Mouse (Mus musculus) megakaryocyte progenitor cell, adult 5-6 weeks (primary cell): ENCODE results near the gene Pfkm. TPM values are rescaled to one million over a fixed set of nuclear protein-coding genes. Genes with fewer than 3 reads are reported as not detected.
A peak's percentile ranks its signal among the peaks of the same experiment; 100 is the strongest.

ENCODE experiments used
- ATAC-seq: replicated peaks from 2 replicates; pipeline ENCODE4 v1.8.0; 2016; ENCODE audit warnings: mild to moderate bottlenecking, moderate TSS enrichment, inconsistent platforms; ENCODE audit not compliant: poor library complexity
- total RNA-seq, 2 experiments: library from RNA; stranded (forward) in 1 of 2; stranded (reverse) in 1 of 2; fragments of 157-497, 149-512 nt in 1 of 2; fragments of 200-1000 nt in 1 of 2; gene quantifications; 2 replicates each; pipeline versions ENCODE4 v1.2.3 to v1.2.4; 2015 to 2017

Pfkm gene
- total RNA-seq, 2 experiments from 2014 or later = 5.9 to 14.1 TPM

DNA sequence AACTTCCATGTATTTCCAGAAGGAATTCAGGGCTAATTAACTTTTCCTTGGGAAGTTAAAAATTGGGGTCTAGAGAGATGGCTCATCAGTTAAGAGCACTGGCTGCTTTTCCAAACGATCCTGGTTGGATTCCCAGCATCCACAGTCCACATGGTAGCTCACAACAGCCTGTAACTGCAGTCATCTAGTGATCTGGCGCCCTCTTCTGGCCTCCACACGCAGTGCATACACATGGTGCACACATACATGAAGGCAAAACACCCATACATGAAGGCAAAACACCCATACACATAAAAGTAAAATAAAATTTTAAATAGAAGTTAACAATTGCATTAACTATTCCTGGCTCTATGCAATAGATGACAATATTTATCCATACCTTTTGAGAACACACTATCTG is 4.6 kb downstream of the Pfkm start:
- no peak for ATAC-seq

DNA sequence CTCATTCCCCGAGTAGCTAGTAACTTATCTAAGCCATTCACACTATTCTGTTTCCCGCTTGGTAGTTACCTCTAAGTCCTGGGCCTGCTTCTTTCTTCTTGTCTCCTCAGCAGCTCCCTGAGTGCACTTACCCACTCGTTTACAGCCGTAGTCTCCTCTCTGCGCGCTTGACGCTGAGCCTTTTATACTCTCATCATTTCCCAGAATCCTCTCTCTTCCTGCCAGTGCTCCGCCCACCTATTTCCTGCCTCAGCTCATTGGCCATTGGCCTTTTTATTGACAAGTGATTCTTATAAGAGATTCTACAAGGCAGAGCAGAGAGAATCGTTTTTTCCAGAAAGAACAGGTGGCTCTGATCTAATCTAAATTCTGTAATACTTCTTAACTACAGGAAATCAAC is 6.1 kb downstream of the Pfkm start:
- ATAC-seq = no peak

DNA sequence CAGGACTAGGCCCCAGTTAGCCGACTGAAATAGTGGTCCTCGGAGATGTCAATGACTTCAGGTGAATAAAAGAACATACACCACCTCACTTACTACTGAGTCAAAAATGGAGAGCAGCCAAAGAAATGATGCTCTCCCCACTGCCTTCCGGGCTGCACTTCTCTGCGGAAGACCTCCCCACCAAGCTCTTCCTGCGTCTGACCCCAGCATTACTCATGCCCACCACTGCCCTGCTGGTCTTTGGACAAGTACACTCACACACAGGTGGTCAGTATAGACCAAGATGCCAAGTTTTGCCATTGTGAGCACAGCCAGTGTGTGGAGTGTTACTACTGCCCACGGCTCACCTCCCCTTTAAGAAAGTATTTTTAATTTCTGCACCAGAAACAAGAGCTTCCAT is 10.0 kb downstream of the Pfkm start:
- ATAC-seq = no peak

DNA sequence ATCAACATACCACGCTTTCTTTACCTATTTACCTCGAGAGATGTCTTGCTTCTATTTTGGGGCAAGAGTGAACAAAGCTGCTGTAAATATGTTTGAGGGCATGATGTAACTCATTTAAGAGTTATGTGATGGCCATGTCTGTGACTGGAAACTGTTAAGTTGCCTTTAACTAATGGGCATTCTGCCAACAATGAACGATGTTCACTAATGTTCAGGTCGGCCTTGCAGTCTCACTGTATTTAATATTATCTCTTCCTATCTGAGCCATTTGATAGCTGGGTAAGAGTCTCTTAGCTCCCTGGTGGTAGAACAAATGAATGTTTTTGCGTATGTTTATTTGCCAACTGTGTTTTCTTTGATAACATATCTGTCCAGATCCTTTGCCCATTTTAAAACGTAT is 14.1 kb downstream of the Pfkm start:
- ATAC-seq = peak; percentile 15

DNA sequence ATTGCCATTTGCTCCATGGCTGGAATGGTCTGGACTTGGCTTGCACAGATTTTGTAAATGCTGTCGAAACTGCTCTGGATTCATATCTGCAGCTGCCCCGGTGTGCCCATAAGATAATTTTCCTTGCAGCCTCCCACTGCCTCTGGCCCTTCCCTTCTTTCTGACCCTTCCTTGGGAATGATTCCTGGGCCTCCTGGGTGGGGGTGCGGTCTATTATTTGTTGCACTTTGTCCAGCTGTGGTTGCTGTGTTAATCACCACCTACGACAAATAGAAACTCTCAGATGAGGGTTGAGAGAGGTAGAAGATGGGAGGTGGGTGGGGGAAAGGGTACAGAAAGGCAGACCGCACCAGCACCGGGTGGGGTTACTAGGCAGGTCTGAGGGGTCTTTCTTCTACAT is 14.8 kb downstream of the Pfkm start:
- no peak for ATAC-seq

DNA sequence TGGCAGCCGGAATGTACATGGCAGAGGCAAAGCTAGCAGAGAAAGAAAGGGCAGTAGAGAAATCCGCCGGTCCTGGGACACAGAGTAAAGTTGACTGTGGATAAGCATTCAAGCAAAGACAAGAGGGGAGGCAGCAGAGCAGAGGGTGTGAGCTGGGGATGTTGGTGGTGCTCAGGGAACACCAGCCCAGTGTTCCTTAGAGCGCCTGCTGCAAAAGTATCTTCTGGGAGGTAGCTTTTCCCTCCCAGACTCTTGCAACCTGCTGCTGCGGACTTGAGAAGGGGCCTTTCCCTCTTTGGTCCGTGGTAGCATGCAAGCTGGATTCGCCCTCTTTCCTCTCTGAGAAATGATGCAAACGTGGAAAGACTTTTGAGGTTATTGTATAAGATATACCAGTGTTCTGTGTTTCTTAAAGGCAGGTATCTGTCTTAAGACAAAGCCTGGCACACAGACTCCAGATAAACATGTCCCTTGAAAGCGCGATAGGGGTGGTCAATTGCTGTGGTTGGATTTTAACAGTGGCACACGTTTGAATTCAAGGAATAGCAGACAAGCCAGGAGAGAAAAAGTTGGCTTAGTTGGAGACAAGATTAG is 15.4 kb downstream of the Pfkm start:
- ATAC-seq = peak; percentile 26

DNA sequence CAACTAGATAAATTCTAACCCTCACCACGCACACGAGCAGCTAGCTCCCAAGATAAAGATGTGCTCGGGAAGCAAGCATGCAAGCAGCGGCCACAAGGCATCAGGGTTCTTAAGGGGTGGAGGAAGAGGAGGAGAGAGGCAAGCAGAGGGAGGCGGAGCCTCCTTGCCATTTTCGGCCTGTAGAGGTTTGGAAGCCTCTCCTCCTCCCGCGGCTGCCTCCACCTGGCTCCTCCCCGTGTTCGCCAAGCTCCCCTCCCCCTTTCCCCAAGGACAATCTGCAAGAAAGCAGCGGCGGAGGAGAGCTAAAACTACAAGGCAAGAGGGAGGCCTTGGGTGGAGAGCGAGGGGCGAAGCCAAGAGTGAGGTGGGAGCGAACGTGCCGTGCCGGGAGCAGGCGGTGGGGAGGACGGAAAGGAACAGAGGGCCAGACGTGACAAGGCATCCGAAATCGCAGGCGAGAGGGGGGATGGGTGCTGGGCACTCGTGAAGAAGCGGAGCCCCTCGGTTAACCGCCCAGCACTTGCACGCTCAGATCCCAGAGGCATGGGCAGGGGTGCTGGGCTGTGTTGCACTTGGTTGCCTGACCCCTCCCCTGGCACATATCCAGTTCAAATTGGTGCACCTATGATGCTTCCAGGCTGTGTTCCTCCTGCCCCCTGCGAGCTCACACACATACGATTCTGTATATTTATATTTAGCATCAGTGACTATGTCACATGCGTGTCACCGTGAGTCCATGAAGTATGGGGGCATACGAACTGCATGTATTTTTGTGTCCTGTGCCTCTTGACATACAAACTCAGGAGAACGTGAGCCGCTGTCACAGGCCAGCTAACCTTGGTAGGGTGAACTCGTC is 16.1 kb downstream of the Pfkm start:
- ATAC-seq = peak; percentile 91

DNA sequence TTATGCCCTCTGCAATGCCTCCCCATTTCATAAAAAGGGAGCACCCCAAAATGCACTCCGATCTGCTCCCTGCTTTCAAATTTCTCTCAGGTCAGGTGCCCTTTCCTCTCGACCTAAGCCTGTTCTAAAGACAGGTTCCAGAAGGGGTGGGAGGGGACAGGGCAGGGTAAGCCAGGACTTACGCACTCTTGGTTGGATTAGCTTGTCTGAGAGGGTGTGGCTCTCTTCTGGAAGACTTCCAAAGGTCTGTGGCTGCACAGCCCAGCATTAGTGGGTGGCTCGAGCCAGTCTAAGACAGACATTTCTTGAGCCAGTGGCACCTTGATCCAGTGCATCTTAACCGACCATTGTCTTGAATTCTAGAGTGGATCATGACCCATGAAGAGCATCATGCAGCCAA is 19.4 kb downstream of the Pfkm start:
- ATAC-seq = peak; percentile 54

DNA sequence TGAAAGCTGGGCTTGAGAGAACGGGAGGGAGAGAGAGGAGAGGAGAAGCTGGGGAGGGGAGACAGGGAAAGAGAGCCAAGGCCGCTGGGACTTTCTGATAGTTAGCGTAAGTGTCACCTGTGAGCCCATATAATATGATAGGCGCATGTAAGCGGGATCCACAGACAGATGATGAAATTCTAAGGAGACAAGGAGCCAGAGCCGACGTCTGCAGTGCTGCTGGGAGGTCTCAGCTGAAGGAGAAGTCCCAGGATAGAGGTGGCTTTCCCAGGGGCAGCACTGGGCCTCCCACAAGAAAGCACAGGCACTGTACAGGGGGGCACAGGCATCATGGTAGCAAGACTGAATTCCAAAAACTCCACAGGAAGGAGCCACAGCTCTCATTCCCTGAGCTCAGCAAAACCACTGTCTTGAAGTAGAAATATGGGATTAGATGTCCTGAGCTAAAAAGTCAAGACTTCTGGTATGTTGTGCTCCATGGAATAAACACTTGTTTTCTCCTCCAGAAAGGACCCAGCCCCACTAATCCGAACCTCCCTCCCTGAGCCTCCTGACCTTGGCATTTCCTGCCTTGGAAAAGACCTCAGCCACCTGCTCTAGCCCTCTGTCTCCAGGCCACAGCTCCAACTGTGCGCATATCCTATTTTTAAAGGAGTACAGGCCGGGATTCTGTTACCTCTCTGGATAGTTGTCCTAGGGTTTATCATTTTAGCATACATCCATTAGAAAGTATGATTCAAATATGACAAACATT is 21.9 kb downstream of the Pfkm start:
- ATAC-seq = no peak

DNA sequence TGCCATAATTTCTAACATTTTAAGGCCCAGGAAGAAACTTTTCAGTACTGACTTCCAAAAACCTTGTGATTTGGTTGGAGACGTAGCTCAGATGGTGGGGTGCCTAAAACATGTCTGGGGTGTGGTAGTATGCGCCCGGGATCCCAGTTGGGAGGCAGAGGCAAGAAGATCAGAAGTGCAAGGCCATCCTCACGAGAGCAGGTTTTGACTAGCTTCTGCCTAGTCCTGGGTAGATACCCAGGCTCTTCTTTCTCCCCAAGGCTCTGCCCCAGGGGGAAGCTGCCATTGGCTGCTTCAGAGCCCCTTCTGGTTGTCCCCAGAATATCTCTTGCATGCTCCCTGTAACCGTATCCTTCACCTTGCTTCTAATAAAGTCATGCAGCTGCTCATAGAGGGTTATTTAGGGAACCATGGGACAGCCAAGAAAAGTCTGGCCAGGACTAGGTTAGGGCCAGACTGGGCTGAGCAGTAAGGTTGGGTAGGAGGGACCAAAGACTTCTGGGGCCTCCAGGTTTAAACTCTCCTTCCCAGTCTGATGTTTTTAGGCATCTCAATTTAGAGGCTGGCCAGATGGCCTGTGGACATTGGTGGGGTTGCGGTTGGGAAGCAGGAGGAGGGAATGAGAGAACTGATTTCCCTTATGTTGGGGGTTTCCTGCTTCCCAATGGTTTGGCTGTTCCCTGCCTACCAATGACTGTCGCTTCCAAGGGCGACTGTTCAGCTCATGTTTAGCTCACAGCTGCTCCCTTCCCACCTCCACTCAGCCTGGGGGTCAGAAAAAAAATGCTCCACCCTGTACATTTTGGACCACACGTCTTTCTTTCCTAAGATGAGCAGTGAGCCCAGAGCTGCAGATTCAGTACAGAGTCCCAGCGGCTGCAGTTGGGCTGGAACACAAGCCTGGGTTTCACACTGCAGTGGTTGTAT is 22.7 kb downstream of the Pfkm start:
- no peak for ATAC-seq

DNA sequence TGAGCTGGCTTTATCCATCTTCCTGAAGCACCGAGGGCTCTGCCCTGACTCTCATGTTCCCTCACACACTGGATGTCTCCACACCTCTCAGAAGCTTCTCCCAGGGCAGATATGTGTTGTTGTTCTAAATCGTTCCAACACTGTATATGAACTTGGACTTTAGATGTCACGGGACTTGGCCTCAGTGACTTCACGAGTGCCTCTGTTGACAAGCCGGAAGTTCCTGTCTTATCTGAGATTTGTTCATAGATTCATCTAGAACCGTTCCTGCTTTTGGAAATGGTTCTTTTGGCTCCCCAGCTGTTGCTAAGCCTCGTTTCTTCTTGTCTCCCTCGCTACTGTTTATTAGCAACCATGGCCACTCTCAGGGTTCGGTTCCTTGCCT is 23.4 kb downstream of the Pfkm start:
- ATAC-seq = no peak

DNA sequence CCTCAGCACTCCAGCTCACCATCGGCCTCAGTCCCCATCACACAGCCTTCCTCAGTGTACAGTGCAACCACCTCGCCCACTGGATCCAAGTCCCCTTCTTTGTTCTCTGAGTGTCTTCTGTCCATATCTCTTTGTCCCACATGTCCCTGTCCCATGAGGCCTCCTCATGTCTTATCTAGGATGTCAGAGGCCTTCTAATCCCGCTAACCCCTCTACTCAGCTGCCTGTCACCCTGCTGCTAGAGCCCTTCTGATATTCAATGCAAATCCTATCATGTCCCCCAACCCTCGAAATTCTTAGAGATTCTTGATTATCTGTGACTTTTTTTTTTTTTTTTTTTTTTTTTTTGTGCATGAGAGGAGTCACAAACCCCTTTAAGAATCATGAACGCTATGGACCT is 23.9 kb downstream of the Pfkm start:
- peak; percentile 89 for ATAC-seq

DNA sequence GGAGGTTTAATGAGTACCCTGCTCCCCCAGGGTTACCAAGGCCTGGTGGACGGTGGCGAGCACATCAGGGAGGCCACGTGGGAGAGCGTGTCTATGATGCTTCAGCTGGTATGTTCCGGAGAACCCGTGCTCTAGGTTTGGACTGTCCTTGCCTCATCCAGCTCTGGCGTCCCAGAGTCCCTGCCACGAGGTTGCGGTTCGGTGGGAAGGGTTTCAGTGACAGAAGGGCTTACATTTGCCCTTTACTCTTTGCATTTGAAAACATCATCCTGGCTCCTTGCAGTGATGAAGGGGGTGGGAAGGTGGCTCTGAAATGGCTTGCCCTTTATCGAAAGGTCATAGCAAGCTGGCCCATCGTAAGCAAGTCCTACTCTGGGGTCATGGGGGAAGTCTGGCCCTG is 27.0 kb downstream of the Pfkm start:
- ATAC-seq = no peak

DNA sequence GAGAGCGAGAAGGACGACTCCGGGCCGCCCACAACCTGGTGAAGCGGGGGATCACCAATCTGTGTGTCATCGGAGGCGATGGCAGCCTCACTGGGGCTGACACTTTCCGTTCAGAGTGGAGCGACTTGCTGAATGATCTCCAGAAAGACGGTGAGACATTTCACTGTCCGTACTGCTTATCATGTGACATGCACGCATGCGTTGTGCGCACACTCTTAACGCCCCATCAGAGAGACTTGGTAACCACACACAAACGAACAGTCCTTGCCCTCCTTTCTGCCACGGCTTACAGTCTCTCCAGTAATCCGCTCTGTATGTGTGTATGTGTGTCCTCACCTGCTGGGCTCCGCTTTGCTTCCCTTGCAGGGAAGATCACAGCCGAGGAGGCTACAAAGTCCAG is 28.4 kb downstream of the Pfkm start:
- ATAC-seq = no peak

DNA sequence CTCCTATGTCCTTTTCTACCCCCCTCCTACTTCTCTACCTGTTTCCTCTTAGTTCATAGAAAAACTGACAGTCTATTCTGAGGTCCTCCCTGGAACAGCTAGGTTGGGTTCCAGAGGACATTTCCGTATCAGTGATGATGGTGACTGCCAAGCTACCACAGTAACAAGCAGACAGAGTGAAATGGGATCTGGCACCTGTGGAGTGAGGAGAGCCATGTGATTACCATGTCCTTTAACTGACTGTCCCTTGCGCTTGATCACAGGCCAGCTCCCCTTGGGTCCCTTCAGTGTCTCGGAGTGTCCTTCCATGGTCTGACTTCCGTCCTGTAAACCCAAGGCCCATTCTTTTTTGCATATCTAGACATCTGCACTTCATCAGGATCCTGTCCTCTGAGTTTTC is 38.6 kb downstream of the Pfkm start:
- ATAC-seq = no peak

DNA sequence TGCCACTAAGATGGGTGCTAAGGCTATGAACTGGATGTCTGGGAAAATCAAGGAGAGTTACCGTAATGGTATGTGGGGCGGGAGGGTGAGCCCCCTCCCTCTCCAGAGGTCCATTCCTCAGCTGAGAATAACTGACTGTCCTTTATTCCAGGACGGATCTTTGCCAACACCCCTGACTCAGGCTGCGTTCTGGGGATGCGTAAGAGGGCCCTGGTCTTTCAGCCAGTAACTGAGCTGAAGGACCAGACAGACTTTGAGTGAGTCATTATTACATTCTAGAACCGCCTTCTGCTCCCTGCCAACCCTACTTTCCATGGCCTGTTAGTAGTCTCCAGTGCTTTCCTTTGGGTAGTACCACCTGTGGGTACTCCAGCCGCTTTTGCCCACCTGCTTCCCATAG is 39.1 kb downstream of the Pfkm start:
- no peak for ATAC-seq

DNA sequence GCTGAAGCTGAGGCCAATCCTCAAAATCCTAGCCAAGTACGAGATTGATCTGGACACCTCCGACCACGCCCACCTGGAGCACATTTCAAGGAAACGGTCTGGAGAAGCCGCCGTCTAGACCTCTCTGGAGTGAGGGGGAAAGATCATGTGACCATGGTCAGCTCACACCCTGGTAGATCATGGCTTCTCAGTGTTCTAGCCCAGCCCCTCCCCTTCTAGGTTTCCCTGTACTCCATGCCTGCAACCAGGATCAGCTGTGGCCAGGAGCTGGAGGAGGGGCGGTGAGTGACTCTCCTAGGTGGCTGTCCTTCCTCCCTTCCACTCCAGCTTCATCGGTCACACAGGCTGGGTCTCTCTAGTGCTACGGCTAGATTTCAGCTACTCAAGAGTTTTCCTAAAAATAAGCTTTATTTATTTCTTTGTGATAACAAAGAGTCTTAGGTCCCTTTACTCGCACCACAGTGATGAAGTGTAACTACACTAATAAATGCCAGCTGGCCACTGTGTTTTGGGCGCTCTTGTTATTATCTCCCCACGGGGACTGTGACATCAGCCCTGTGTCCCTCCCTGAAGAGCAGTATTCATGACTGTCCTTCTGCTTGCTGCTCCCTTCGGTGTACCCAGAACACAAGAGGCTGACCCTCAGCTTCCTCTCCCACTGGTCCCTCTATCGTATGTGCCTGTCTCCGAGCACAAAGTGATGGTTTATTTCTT is 39.7 kb downstream of the Pfkm start:
- ATAC-seq = no peak

DNA sequence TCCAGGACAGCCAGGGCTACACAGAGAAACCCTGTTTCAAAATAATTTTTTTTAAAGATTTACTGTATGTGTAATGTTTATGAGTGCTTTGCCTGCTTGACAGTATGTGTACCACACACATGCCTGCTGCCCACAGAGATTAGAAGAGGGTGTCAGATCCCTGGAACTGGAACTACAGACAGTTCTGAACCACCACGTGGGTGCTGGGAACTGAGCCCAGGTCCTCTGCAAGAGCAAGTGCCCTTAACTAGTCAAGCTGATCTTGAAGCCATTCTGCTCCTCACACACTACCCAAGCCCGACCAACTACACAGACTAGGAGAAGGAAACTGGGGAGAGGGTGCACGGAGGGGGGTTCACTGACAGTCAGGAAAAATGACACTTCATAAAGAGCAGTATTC is 41.1 kb downstream of the Pfkm start:
- ATAC-seq = no peak

DNA sequence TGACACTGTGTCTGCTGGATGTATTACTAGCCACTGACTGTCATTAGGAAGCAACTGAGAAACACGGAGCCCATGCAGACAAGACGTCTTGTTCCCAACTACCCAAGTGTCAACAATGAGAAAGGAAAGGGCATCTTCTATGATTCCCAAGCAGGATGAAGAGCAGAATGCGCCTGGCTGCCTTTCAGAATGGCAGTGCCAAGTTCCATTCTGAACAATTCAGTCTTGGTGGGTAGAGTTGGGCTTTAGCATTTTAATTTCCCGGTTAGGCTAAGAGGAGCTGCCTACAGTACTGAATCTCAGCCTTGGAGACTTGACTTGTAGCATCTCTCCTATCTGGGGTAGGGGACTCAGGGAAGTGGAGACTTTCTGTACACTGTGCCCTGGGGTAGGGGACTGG is 41.6 kb downstream of the Pfkm start:
- ATAC-seq = no peak

DNA sequence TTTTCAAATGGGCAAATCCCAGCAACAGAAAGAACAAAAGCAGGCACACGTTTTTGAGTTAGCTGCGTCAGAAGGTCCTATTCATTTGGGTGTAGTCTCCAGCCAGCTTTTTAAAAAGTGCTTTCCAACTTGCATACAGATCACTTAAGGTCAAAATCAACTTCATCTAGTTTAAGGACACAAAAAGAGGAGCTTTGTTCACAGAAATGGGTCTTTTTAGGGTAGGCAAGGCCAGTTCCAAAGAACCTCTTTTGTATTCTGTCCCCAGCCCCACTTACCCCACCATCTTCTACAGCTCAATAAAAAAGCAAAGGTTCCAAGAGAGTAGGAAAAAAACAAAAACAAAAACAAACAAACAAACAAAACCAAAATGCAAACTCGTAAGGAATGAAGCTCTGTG is 42.3 kb downstream of the Pfkm start:
- no peak for ATAC-seq
